Mouse (Mus musculus): Measurements from ENCODE around the gene P2rx3.

The P2rx3 gene

GRCm38 (mm10) chr2:85037047-85038026 lies at the start of gene P2rx3, which contains the start of gene Ssrp1:
TSS of gene P2rx3 (minus strand) at chr2:85037462.
TSS of gene Ssrp1 (plus strand) at chr2:85037234.
- peak; percentile 94 for DNase-seq

GRCm38 (mm10) chr2:85073751-85074150 lies 36.5 kb upstream of the P2rx3 start:
- DNase-seq = peak; percentile 46

- DNase-seq = no peak
These were observed 34.7 kb upstream of the P2rx3 start for GRCm38 (mm10) chr2:85071921-85072320.

- no peak for DNase-seq
These were observed 32.8 kb upstream of the P2rx3 start for GRCm38 (mm10) chr2:85070086-85070485.

GRCm38 (mm10) chr2:85068626-85069025 lies 31.4 kb upstream of the P2rx3 start:
- DNase-seq = no peak

DNA sequence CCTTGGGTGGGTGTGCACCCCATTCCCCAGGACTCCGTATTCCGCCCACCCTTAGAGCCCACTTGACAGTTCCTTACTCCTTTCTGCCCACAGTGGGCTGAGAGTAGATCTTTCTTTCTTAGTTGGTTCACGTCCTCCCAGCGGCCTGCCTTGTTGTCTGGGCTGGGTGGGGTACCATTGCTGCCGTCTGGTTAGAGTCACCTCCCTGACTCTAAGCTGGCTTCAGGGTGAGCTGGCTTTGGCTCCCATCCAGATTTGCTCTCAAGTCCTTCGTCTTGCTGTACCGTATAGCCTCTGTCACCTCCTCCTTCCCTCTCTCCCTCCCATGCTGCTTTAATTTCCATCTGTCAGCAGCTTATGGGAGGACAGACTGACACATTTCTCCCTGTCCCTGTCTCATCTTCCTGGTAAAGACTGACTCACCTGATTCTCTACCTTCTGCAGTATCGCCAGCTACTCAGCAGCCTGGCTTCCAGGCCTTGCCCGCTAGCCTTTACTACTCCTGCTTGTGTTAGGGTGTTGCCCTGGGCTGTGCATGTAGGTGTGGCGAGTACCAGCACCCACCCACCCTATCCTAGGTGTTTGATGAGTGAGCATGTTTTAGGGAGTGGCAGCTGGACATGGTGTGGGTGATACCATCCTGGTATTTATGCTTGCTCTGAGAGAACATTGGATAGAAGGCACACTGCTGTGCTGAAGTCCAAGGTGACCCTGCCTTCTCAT lies 30.8 kb upstream of the P2rx3 start:
- no peak for DNase-seq

DNA sequence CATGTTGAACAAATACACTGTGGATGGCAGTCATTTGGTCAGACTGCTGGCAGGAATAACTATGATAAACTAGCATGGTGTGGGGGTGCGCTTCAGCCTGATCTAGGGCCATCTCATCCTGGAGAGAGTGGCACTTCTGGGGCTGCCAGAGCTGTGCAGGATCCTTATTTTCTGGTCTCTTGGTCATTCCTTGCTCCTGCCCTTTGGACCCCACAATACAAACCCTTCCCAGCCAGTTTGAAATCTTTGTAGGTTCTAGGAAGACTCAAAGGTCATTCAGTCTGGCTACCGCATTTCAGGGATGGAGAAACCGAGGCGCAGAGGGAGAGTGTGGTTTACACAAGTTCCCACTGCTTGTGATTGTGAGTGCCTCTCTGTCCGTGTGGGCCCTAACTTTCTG lies 29.7 kb upstream of the P2rx3 start:
- DNase-seq = no peak

DNA sequence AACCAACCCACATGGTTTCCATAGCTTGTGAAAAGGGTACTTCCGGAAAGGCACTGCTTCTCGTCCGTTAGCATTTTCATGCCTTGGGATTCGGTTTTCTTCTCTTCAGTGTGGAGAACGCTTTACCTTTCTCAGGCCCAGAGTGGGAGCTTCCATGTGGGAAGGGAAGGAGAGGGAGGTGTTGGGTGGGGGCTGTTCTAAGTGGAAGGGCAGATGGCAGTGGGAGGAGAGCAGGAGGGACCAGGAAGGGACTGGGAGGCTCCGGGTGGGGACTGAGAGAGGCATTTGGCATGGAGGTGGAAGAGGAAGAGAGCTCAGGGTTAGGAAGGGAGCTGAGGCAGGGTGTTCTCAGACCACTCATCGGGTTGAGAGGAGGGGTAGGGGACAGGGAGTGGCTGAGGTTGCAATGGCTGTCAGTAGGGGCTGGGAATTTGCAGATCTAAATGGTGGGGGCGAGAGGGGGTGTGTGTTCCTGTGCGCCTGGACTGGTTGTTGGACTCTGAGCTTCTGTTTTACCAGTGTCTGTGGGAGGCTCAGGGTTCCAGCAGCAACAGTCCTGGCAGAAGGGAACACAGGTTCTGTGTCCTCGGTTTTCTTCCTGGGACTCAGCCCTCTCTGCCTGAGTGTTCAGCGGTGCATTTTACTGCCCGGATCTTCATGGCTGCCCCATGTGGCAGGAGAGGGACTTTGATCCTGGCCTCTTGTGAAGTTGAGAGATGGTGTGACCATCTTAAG lies 28.0 kb upstream of the P2rx3 start:
- no peak for DNase-seq

GRCm38 (mm10) chr2:85061107-85061541 lies 23.9 kb upstream of the P2rx3 start:
- DNase-seq = peak; percentile 48

- peak; percentile 85 for DNase-seq
These were observed 23.4 kb upstream of the P2rx3 start for GRCm38 (mm10) chr2:85060591-85061060.

DNA sequence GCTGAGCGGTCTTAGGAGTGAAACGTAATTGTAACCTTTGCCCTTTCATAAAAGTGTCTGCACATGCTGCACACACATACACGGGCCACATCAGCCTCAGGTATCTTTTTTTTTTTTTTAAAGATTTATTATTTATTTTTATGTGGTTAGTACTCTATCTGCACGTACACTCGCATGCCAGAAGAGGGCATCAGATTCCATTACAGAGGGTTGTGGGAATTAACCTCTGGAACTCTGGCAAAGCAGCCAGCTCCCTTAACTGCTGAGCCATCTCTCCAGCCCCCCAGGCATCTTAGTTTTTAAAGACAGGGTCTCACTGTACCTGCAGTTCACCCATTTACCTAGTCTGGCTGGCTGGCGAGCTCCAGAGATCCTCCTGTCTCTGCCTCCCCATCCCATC lies 22.4 kb upstream of the P2rx3 start:
- DNase-seq = no peak

DNA sequence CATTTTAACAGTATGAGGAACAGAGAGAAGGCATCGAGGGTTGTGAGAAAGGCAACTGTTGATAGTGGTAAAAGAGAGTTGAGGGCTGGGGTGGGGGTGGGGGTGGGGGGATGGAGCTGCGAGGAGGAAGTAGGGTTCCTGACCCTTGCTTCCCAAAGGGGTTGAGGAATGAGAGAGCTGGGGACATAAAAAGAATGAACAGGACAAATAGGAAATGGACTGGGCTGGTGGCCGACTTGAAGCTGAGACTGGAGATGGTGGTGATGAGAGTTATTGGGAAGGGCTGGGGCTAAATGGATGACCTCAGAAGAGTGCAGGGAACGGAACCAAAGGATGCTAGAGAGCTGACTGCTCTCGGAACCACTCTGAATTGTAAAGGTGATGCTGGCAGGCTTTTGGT lies 19.4 kb upstream of the P2rx3 start:
- no peak for DNase-seq

GRCm38 (mm10) chr2:85053192-85053816 lies 16.0 kb upstream of the P2rx3 start:
- no peak for DNase-seq

DNA sequence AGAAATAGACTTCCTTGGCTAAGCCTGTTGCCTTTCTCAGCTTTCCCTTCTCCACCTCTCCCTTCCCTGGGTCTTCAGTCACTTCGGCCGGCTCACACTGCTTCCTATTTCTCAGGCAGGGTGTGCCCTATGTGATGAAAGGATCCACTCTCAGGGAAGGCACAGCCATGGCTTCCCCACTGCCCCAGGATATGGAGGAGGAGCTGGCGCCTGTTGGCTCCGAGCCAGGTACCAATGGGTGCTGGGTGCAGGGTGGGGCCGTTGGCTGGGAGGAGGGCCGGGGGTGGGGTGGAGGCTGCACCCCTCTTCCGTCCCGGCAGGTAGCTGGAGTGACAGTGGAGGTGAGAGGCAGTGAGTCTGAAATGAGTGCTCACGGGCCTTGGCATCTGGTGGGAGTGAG lies 13.5 kb upstream of the P2rx3 start:
- peak; percentile 78 for DNase-seq

GRCm38 (mm10) chr2:85050001-85050634 lies 12.9 kb upstream of the P2rx3 start:
- DNase-seq = peak; percentile 89

GRCm38 (mm10) chr2:85049277-85049676 lies 12.0 kb upstream of the P2rx3 start:
- peak; percentile 63 for DNase-seq

DNA sequence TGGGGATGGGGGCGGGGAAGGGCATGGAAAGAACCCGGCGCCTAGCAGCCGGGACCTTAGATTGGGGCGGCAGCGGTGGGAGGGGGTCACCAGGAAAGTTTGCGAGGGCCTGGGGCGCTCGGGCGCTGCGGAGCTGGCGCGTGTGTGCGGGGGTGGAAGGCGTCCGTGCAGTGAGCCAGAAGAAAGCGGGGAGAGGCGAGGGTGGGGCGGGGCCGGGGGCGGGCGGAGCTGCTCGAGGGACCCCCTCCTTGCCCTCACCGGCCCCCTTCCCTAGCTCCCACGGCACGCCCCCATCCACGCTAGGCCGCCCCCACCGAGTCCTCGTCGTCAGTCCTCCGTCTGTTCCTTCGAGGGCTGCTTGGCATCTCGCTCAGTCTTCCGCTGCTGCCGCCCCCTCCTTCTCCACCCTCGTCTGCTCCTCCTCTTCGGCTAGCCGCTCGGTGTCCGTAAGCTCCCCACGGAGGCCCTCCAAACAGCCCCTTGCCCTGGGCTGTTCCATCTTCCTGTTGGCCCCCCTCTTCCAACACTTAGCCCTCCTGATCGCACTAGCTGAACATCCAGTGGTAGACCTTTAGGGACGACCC lies 11.0 kb upstream of the P2rx3 start:
- DNase-seq = peak; percentile 93

- peak; percentile 99 for DNase-seq
These were observed 10.4 kb upstream of the P2rx3 start, which contains the start of gene Tnks1bp1 for GRCm38 (mm10) chr2:85047596-85048167. TSS of gene Tnks1bp1 (plus strand) at chr2:85048022.

DNA sequence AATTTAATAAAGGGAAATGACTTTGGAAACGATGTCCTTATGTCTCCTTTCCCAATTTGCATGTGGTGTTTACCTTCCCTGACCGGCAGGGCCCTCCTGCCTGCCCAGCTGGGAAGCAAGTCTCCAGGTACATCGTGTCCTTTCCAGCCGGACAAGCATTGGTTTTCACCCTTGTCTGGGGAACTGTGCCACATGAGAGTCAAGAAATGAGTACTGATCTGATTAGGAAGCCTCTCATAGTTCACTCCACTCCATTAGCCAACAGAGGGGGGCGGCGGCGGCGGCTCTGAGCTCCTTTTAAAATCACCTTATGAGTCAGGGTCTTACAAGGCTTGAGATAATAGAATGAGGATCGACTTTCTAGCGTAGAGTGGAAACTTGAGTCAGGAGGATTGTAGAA lies 9.8 kb upstream of the P2rx3 start:
- peak; percentile 32 for DNase-seq

GRCm38 (mm10) chr2:85046222-85046621 lies 9.0 kb upstream of the P2rx3 start:
- peak; percentile 43 for DNase-seq

DNA sequence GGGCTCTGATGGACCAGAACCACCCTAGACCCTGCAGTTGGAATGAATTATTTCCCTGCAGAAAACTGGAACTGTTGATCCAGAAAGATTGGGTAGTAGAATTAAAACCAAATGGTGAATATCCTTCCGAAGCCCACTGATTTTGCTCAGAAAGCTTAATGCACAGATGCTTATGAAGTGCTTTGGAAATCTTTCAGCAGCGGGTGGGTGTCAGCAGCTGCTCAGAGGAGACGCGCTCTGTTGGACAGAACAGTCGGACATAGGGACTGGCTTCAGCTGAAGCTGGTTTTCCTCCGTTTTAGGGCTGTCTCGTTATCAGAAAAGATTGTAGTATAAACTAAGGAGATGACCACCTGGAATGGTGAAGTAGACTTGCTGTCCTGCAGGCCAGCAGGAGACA lies 6.4 kb upstream of the P2rx3 start:
- no peak for DNase-seq

Measured in lung, postnatal 10 days (tissue).